Mouse (Mus musculus): Measurements from ENCODE around the gene Zscan4c.
"Not testable (repeated sequence)": the region's sequence is repeated elsewhere in the genome, so short reads cannot be mapped to it uniquely, and the experiment has no call there.

DNA sequence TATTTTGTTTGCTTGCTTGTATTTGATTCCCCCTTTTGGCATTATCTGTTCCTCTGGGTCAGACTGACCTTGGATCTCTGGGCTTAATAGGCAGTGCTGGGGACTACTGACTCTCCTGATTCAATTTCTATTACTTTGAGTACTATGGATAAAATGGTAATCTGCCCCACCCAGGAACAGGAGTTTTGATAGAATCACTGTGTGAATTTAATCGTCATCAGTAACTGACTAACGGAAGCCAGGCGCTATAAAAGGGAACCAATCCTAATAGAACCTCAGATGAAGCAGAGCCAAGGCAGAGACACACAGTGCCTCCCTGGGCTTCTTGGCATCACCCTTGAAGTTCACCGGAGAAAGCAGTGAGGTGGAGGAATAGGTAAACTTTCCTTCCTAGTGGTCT, at the start of gene Zscan4c:
- TF ChIP-seq CTCF (IDR thresholded peaks at IDR 0.05; ENCODE audit: borderline replicate concordance, insufficient read depth, low read length); POLR2A (IDR thresholded peaks at IDR 0.05; ENCODE audit: low read depth, low read length): not testable (repeated sequence)
